Mouse (Mus musculus): Measurements from ENCODE around the gene Alpl.

Alpl gene

DNA sequence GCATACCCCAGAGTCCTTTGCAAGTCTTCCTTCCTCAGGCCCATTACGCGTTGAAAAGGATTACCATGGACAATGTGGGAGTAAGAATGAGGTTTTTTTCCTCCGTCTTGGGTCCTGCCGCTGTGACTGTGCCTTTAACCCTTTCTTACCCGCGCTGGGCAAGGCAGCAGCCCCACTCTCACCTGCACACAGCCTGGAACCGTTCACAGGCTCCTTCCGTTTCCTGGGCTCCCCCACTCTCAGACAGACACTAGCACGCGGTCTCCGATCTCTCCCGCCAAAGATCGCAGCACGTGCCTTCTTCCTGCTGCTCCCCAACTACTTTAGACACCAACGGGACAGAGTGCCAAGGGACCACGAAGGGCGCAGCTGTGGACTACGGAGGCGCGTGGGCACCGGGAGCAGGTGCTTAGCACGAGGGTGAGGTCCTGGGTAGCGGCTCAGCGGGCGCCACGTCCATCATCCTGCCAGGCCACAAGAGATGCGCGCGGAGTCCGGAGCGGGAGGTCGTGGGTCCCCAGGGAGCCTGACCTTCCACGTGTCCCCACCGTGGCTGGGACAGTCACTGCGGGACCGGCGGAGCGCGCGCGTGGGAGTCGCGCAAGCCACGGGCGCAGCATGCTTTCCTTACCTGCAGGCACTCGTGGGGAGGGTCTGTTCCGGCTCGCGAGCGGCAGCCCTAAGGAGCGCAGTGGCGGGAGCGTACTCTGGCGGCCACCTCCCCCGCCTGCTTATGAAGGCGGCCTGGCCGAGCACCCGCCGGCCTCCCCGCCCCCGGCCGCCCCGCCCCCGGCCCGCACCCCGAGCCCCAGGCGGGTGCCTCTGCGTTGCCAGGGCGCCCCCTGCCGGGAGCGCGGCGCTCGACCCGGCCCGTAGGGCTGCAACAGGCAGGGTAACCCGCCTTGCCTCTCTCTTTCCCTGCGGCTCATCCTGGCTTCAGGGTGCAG is at the start of gene Alpl:
Gene Alpl, minus strand, starts transcription at position 774 of the 947 bp plus-strand sequence.
- no peak; the same call in 1 of the 2 replicates for ATAC-seq (ENCODE audit: low TSS enrichment)

DNA sequence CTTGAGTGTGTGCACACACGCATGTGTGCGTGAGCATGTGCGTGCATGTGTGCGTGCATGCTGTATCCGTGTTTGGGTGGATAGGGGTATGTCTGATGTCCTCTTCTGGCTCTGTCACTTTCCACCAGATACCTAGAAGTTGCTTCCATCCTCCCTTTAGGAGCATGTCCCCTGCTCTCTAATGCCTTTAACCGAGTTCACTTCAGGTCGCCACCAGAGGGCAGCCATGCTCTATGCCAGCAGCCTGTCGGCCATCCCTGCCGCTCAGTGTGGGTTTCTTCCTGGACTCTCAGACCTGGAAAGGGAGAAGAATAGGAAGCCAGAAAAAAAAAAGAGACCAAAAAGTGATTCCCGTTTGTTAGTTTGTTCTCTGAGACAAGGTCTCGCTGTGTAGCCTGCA is 48.5 kb upstream of the Alpl start:
- ATAC-seq (ENCODE audit: low TSS enrichment): peak; percentile 73; the same call in 1 of the 2 replicates

DNA sequence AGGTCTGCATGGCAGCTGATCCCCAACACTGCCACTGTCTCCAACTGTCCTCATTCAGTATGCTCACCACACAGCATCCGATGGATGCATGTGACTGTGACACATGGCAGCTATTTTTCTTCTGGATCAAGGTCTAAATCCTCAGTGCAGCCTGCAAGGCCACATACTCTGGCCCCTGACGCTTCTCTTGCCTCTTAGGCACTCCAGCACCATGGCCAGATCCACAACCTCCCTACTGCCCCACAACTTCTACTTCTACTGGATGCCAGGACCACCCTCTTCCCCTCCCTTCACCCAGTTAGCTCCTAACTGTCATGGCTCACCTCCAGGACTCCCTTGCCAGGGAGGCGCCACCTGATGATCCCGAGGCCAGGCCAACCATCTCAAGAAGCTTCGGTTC is 43.3 kb upstream of the Alpl start:
- ATAC-seq (ENCODE audit: low TSS enrichment): no peak

DNA sequence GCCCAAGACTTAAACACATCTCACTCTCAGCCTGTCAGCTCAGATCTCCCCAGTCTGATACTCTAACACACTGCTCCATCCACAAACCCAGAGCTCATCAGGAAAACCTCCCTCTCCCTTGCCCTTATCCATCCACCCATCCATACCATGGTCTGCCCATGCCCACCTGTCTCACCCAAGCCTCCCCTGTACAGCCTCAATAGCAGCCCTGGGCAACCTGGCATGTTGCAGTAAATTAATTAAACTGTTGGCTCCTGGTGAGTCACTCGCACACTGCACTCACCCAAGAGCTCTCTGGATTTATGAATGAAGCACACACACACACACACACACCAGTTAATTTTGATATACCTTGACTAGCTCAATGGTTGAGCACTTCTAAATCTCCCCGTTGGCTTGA is 42.6 kb upstream of the Alpl start:
- ATAC-seq (ENCODE audit: low TSS enrichment): no peak

GRCm38 (mm10) chr4:137837792-137838191 is 41.6 kb upstream of the Alpl start:
- ATAC-seq (ENCODE audit: low TSS enrichment): no peak

- no peak for ATAC-seq (ENCODE audit: low TSS enrichment)
These were observed 40.6 kb upstream of the Alpl start for GRCm38 (mm10) chr4:137836741-137837140.

- ATAC-seq (ENCODE audit: low TSS enrichment): peak; percentile 98
These were observed 39.6 kb upstream of the Alpl start for GRCm38 (mm10) chr4:137835624-137836337.

GRCm38 (mm10) chr4:137831598-137831997 is 35.4 kb upstream of the Alpl start:
- no peak for ATAC-seq (ENCODE audit: low TSS enrichment)

- ATAC-seq (ENCODE audit: low TSS enrichment): no peak
These were observed 34.2 kb upstream of the Alpl start for GRCm38 (mm10) chr4:137830380-137830779.

DNA sequence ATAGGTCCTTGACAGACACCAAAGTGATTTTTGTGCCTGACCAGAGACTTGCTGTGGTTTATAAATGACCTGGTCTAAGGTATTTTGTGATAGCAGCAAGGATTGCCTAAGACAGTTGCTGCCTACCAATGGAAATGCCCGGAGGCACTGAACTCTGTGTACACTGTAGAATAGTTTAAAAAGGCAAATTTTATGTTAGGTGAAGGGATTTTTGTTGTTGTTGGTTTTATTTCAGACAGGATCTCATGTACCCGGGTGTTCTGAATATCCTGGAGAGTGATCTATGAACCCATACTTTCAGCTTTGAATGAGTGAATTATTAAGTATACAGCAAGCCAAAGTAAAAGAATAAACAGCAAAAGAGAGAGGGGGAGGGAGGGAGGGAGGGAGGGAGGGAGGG is 28.7 kb upstream of the Alpl start:
- no peak for ATAC-seq (ENCODE audit: low TSS enrichment)

GRCm38 (mm10) chr4:137823542-137823941 is 27.4 kb upstream of the Alpl start:
- no peak for ATAC-seq (ENCODE audit: low TSS enrichment)

GRCm38 (mm10) chr4:137822537-137822936 is 26.4 kb upstream of the Alpl start:
- no peak for ATAC-seq (ENCODE audit: low TSS enrichment)

DNA sequence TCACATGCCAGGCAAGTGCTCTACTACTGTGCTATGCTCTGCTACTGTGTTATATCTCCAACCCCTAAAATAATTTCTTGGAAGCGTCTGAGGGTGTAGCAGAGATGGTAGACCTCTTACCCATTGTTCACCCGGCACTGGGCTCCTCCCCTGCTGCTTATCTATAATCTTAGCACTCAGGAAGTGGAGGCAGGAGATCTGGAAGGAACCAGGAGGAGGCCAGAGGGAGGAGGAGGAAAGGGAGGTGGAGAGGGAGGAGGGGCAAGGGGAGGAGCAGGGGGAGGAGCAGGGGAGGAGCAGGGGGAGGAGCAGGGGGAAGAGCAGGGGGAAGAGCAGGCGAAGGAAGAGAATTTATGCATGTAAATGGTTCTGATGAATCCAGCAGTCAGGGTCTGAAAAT is 24.5 kb upstream of the Alpl start:
- ATAC-seq (ENCODE audit: low TSS enrichment): no peak

DNA sequence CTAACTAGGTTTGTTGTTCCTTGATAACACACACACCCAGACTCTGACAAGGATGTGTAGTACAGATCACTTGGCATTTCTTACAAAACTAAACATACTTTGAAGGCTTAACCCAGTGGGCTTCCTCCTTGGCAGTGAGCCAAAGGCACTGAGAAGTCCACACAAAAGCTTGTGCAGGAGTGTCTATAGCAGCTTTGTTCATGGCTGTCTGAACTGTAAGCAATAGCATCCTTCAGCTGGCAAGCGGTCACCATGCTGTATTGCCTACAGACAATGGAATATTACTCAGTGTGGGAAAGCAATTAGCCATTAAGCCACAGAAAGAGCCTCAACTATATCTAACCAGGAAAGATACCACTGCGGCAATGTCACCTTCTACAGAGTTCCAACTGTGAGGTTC is 23.3 kb upstream of the Alpl start:
- ATAC-seq (ENCODE audit: low TSS enrichment): no peak

DNA sequence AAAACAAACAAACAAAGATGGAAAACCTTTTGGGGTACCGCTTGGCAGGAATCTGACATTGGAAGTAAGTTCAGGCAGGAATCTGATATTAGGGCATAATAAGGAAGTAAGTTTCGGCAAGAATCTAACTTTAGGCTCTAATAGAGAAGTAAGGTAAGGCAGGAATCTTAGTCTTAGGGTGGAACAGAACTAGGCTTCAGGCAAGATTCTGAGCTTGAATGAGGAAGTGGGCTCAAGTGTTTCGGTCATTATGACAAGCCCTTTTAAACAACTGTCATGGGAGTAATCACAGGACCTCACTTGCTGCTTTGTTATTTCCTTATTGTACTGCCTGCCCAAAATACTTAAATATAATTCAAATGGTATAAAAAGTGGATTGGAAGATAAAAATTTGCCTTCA is 22.2 kb upstream of the Alpl start:
- no peak for ATAC-seq (ENCODE audit: low TSS enrichment)

- ATAC-seq (ENCODE audit: low TSS enrichment): no peak
These were observed 20.0 kb upstream of the Alpl start for GRCm38 (mm10) chr4:137816216-137816615.

- ATAC-seq (ENCODE audit: low TSS enrichment): no peak
These were observed 19.3 kb upstream of the Alpl start for GRCm38 (mm10) chr4:137815473-137815872.

DNA sequence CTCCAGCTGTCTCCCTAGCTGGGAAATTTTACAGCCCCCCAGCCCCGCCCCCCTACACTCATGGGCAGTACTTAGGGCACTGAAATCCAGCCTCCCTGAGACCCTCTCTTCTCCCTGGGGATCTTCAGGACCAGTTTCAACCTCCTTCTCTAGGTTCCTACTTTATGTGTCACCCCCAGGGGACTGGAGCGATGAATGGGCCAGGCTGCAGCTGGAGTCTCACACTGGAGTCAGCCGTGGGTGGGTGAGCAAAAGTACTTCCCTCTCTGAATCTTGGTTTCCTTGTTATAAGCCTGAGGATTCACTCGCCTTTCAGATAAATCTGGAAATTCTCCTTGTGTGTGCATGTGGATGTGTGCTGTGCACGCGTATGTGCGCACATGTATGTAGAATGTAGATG is 18.0 kb upstream of the Alpl start:
- ATAC-seq (ENCODE audit: low TSS enrichment): peak; percentile 47; the same call in 1 of the 2 replicates

- ATAC-seq (ENCODE audit: low TSS enrichment): no peak
These were observed 16.9 kb upstream of the Alpl start for GRCm38 (mm10) chr4:137812946-137813708.

DNA sequence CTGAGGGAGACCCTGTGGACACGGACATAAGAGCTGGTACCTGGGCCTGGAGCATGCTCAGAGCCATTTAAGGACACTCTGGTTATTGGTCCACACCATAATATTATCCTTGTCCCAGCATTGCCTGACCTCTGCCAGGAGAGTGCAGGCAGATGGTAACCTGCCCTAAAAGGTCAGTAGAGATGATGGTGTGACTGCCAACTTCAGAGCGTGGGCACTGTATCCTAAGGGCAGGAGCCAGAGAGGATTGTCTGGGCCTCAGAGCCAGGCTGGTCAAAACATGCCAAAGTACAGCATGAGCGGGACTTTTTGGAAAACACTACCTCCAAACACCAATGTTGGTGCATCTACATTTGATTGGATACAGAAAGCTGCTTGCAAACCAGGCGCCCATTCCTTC is 13.8 kb upstream of the Alpl start:
- no peak for ATAC-seq (ENCODE audit: low TSS enrichment)

DNA sequence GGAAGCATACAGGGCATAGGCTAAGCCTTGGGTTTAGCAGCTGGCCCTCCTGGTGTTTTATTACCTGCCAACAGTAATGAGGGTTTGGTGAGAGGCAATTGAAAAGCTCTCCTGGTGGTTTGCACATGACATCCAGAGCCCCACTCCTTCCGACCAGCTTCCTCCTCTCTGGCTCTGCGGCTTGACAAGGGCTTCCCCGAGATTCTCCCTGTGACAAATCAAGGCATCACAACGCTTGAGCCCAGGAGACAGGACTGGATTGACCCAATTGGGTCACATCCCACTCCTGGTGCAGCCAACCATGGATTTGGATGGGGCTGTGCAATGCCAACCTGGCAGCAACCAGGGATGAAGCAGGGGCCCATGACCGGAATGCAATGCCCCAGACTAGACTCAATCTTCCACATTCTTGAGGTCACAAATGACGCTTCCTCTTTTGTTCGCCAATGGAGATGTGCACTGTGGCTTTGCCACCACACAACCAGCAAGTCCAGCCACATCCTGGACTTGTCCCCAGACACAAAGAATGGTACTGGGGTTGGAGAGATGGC is 11.2 kb upstream of the Alpl start:
- no peak for ATAC-seq (ENCODE audit: low TSS enrichment)

DNA sequence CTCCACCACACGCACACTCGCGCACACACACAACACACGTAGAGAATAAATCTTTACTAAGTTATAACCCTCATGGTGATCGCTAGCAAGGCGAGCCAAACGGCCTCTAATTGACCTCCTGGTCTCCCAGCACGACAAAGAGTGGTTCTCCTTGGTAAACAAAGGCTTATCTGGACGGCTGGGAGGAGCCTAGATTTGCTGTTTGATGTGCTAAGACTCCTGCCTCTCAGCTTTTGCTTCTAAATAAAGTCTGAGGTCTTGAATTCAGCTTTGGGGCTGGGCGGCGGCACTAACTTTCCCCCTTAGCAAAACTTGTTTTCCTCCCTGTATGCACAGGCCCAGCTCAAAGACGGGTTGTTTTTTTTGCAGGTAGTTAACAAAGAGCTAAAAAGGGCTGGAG is 5.0 kb upstream of the Alpl start:
- no peak for ATAC-seq (ENCODE audit: low TSS enrichment)

Data from frontal cortex, adult (tissue).